Mouse (Mus musculus): ENCODE measurements around the gene Macrod1.

- TF ChIP-seq CTCF (IDR thresholded peaks at IDR 0.05; ENCODE audit: insufficient read depth, low read length) (no peak), POLR2A (IDR thresholded peaks at IDR 0.05; ENCODE audit: borderline replicate concordance, extremely low read depth, low read depth, low read length) (no peak)
Observed at GRCm38 (mm10) chr19:7072221-7072620, 15.6 kb downstream of the Macrod1 start.

Data from lung, adult 2 months (tissue).